23 mouse cellular contexts compared by ENCODE assay signal in genomic region chr14:32412075-32412474, GRCm38 (mm10). TPM values are rescaled to one million over a fixed set of nuclear protein-coding genes. Genes with fewer than 3 reads are reported as not detected.
"Had no signal": no experiment of that assay in that cellular context is flagged by ENCODE, and none has a peak within 500 bp of the region (broad histone marks: within the 10 kb centered on the region; RNA-seq: fewer than 3 reads in every experiment).

No protein-coding gene starts in this region.

- H3K36me3 ChIP-seq: kidney, embryonic 15.5 days; limb, embryonic 12.5 days; limb, embryonic 15.5 days; liver, embryonic 15.5 days; neural tube, embryonic 12.5 days; neural tube, embryonic 15.5 days; stomach, embryonic 15.5 days had no signal

- H3K27me3 ChIP-seq: limb, embryonic 12.5 days; limb, embryonic 15.5 days; liver, embryonic 15.5 days; stomach, embryonic 15.5 days had no signal

- H3K9me3 ChIP-seq: kidney, embryonic 15.5 days; limb, embryonic 12.5 days; limb, embryonic 15.5 days; liver, embryonic 15.5 days; neural tube, embryonic 15.5 days; stomach, embryonic 15.5 days had no signal

- H3K4me2 ChIP-seq: kidney, embryonic 15.5 days; limb, embryonic 12.5 days; limb, embryonic 15.5 days; liver, embryonic 11.5 days; liver, embryonic 15.5 days; midbrain, embryonic 11.5 days; neural tube, embryonic 12.5 days; neural tube, embryonic 15.5 days; stomach, embryonic 15.5 days had no signal

- H3K27ac ChIP-seq: kidney, embryonic 15.5 days; layer of hippocampus, adult 2 months; limb, embryonic 12.5 days; limb, embryonic 15.5 days; liver, embryonic 15.5 days; neural tube, embryonic 12.5 days; neural tube, embryonic 15.5 days; stomach, embryonic 15.5 days had no signal

- H3K4me3 ChIP-seq: kidney, embryonic 15.5 days; layer of hippocampus, adult 2 months; limb, embryonic 12.5 days; limb, embryonic 15.5 days; liver, embryonic 15.5 days; neural tube, embryonic 12.5 days; neural tube, embryonic 15.5 days; stomach, embryonic 15.5 days had no signal

- ATAC-seq: intestine, postnatal 0 days had no signal

- H3K9ac ChIP-seq: kidney, embryonic 15.5 days; limb, embryonic 12.5 days; limb, embryonic 15.5 days; liver, embryonic 15.5 days; neural tube, embryonic 12.5 days; neural tube, embryonic 15.5 days; stomach, embryonic 15.5 days had no signal

- DNase-seq: kidney, adult 2 months; kidney, postnatal 14 days; kidney, postnatal 4 days; layer of hippocampus, adult 9-11 months; lung, adult 2 months; lung, postnatal 14 days; lung, postnatal 4 days; midbrain, embryonic 14.5 days; spleen, adult 18-20 months; thymus, adult 2 months; thymus, postnatal 14 days; thymus, postnatal 4 days had no signal

- H3K4me1 ChIP-seq: limb, embryonic 12.5 days; limb, embryonic 15.5 days; liver, embryonic 15.5 days; neural tube, embryonic 12.5 days; stomach, embryonic 15.5 days had no signal

RNA-seq across cellular contexts. Expression of gene 1700024G13Rik, which starts 23.9 kb away (rescaled TPM):
- polyA plus RNA-seq: kidney, adult 2 months; kidney, embryonic 15.5 days; limb, embryonic 12.5 days; limb, embryonic 15.5 days; liver, embryonic 11.5 days; liver, embryonic 15.5 days; midbrain, embryonic 11.5 days; midbrain, embryonic 14.5 days; neural tube, embryonic 12.5 days; neural tube, embryonic 15.5 days; thymus, adult 2 months had no signal

RNA-seq across cellular contexts. Expression of gene Slc18a3, which starts 52.6 kb away (rescaled TPM):
- polyA plus RNA-seq: kidney, adult 2 months; limb, embryonic 12.5 days; liver, embryonic 15.5 days had no signal

RNA-seq across cellular contexts. Expression of gene Chat, which starts 53.7 kb away (rescaled TPM):
- polyA plus RNA-seq: kidney, adult 2 months; kidney, embryonic 15.5 days; limb, embryonic 12.5 days; limb, embryonic 15.5 days; liver, embryonic 11.5 days; liver, embryonic 15.5 days; lung, adult 2 months had no signal
